Mouse (Mus musculus) erythroblast, adult 5-6 weeks (primary cell): ENCODE data around the gene Lrp10. TPM values are rescaled to one million over a fixed set of nuclear protein-coding genes. Genes with fewer than 3 reads are reported as not detected.

Experiments
- ATAC-seq: replicated peaks from 2 replicates; pipeline ENCODE4 v1.8.0; 2016; ENCODE audit warnings: moderate number of reproducible peaks, mild to moderate bottlenecking, moderate TSS enrichment, inconsistent platforms; ENCODE audit not compliant: poor library complexity, low FRiP score, severe bottlenecking
- total RNA-seq, 2 experiments: library from RNA; stranded (forward) in 1 of 2; stranded (reverse) in 1 of 2; fragments of 150-400 nt in 1 of 2; fragments of 200-764, 138-1000 nt in 1 of 2; gene quantifications; 2 replicates each; pipeline versions ENCODE4 v1.2.3 to v1.2.4; 2015 to 2017; ENCODE audit warnings: low replicate concordance in 2 of 2

Lrp10 gene
- total RNA-seq, 2 experiments from 2014 or later = 6.7 to 12.2 TPM

- ATAC-seq = peak; percentile 85
Measured at GRCm38 (mm10) chr14:54464293-54465005, 512 bp downstream of the Lrp10 start.

DNA sequence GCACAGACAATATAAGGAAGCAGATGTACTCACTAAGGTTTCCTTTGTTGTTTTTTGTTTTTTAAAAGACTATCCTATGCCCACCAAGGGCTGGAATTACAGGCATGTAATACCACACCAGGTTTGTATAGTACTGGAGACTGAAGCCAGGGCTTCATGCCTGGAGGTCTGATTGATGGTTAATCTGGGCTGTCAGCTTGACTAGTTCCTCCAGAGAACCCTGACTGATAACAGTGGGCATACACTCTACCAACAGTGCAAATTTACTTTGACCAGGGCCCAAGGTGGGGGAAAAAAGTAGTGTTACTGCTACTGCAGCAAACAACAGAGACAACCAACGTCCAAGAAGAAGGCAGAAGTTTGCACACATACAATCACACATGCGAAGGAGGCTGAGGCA, 7.5 kb downstream of the Lrp10 start:
- no peak for ATAC-seq

- no peak for ATAC-seq
Measured at GRCm38 (mm10) chr14:54472671-54473070, 8.7 kb downstream of the Lrp10 start.

GRCm38 (mm10) chr14:54474744-54475143, 10.8 kb downstream of the Lrp10 start:
- ATAC-seq = no peak

- no peak for ATAC-seq
Measured at GRCm38 (mm10) chr14:54475941-54476844, 12.3 kb downstream of the Lrp10 start, which contains the start of gene Rem2. Rem2 (plus strand) TSS chr14:54476100.

DNA sequence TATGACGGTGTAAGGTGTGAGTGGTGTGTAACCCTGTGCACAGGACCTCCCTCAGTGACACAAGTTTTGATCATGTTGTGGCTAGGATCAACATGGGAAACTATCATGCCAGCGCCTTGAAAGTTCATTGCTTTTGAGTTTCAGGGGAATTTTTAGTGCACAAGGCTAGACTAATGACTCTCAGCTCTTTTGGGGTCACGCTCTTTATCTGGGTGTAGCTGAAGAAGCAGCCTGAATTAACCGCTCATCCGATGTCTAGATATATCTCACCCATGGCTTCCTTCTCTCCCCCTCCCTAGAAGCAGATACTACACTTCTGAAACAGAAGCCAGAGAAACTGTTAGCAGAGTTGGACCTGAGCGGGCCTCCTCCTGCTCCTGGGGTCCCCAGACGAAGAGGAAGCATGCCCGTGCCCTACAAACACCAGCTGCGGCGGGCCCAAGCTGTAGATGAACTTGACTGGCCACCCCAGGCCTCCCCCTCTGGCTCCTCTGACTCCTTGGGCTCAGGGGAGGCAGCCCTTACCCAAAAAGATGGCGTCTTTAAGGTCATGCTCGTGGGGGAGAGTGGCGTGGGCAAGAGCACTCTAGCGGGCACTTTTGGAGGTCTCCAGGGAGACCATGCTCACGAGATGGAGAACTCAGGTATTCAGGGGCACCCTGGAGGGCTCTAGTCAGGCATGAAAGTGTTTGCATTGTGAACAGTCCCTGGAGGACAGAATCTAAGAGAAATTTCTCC, 13.4 kb downstream of the Lrp10 start:
- no peak for ATAC-seq

- ATAC-seq = no peak
Measured at GRCm38 (mm10) chr14:54479451-54479920, 15.5 kb downstream of the Lrp10 start.

- no peak for ATAC-seq
Measured at GRCm38 (mm10) chr14:54480673-54481072, 16.7 kb downstream of the Lrp10 start.

GRCm38 (mm10) chr14:54481402-54481801, 17.5 kb downstream of the Lrp10 start:
- no peak for ATAC-seq

GRCm38 (mm10) chr14:54482498-54482897, 18.6 kb downstream of the Lrp10 start:
- ATAC-seq = peak; percentile 74

DNA sequence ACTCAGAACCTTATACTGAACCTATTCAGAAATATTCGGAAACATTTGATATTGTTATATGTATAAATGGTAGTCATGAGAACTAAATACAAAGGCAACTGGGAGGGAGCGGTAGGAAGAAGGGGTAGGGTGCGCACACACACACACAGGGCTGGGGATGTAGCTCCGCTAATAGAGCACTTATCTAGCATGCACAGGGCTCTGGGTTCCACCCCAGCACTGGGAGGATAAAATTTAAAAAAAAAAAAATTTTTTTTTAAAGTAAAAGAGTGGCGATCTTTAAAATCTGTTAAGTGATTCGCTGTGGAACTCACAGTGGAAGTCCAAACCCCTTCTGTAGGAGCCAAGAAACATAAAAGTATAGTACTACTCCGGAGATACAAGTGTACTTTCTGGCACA, 22.0 kb downstream of the Lrp10 start:
- peak; percentile 74 for ATAC-seq

DNA sequence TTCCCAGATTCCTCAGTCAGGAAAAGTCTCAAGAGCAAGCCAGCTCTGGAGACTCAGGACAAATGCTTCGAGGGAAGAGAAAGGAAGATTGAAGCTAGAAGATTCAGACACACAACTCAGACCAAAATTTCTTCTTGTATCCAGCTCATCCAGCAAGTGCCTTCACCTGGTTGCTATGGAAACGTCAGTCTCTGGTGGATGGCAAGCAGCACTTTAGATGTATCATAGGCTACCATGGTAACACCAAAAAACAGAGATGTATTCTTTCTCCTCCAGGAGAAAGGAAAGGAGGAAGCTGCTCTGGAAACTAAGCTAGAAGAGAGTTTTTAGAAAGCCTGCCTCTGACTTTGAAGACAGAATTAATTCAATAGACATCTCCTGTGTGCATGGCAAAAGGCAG, 23.8 kb downstream of the Lrp10 start:
- ATAC-seq = no peak

- ATAC-seq = no peak
Measured at GRCm38 (mm10) chr14:54488350-54488749, 24.4 kb downstream of the Lrp10 start.

DNA sequence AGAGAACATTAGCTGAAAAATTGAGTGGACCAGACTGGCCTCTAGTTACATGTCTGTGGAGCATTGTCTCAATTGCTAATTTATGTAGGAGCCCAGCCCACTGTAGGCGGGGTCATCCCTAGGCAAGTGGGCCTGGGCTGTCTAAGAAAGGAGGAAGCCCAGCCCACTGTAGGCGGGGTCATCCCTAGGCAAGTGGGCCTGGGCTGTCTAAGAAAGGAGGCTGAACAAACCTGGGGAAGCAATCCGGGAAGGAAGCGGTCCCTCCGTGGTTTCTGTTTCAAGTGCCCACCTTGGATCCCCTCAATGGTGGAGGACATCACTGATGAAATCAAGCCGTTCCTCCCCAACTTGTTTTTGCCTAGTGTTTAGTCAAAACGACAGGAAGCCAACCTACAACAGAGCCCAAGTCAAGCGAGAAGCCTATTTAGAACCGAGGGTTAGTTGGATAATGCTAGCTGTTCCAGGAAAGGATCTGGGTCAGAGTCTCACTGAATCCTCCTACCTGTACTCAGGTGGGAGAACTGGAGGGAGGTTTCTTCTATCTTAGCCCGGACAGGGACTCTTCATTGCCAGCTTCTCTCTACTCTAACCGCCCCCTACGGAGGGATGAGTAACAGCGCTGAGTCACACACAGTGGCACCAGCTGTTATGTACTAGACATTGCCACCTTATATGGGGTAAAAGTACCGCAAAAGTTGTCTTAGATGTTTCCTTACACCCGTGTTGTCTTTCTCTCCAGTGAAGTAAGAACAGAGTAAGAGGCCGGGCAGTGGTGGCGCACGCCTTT, 28.6 kb downstream of the Lrp10 start:
- 0 out of 2 replicates have a peak, but pooled peaks have one; percentile 41 for ATAC-seq

DNA sequence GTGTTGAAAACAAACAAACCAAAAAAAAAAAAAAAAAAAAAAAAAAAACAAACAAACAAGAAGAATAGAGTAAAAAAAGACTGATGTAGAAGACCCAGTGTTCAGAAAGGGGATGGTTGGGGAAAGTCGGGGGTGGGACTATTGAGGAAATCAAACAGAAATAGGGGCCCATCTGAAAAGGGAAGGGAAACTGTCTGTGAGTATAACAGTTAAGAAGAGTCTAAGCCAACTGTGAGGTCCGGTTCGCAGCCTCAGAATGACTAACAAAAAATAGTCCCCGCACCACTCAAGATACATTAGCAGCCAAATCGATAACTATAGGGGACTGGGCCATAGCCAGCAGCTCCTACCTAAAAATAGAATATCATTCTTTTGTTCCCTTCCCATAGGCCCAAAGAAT, 29.3 kb downstream of the Lrp10 start:
- ATAC-seq = no peak

GRCm38 (mm10) chr14:54494234-54494633, 30.3 kb downstream of the Lrp10 start:
- peak; percentile 87 for ATAC-seq

GRCm38 (mm10) chr14:54496706-54497105, 32.8 kb downstream of the Lrp10 start:
- no peak for ATAC-seq

GRCm38 (mm10) chr14:54499330-54499729, 35.4 kb downstream of the Lrp10 start:
- no peak for ATAC-seq

GRCm38 (mm10) chr14:54501365-54501764, 37.4 kb downstream of the Lrp10 start:
- ATAC-seq = no peak
